Mouse (Mus musculus): Measurements from ENCODE around the gene Add2. TPM values are rescaled to one million over a fixed set of nuclear protein-coding genes. Genes with fewer than 3 reads are reported as not detected.

Add2 gene
- polyA plus RNA-seq, 1 experiment: 0.11 TPM

- TF ChIP-seq POLR2A (IDR thresholded peaks at IDR 0.05; ENCODE audit: low read depth, low read length) (no peak), CTCF (IDR thresholded peaks at IDR 0.05; ENCODE audit: borderline replicate concordance, insufficient read depth, low read length) (no peak)
- H3K4me1 ChIP-seq (ENCODE audit: control insufficient read depth, insufficient read depth, low read length): no peaks in the 10 kb centered on the region
- H3K4me3 ChIP-seq (ENCODE audit: insufficient read depth, low read length): no peak overlapping the region
- H3K27ac ChIP-seq (ENCODE audit: insufficient read depth, low read length): no peak overlapping the region
These were observed 19.0 kb downstream of the Add2 start for GRCm38 (mm10) chr6:86047510-86047909.

GRCm38 (mm10) chr6:86048509-86048908 lies 20.0 kb downstream of the Add2 start:
- no peak overlapping the region for H3K4me3 ChIP-seq (ENCODE audit: insufficient read depth, low read length)
- H3K4me1 ChIP-seq (ENCODE audit: control insufficient read depth, insufficient read depth, low read length): no peaks in the 10 kb centered on the region
- TF ChIP-seq CTCF (IDR thresholded peaks at IDR 0.05; ENCODE audit: borderline replicate concordance, insufficient read depth, low read length) (no peak), POLR2A (IDR thresholded peaks at IDR 0.05; ENCODE audit: low read depth, low read length) (no peak)

GRCm38 (mm10) chr6:86050586-86051268 lies 22.2 kb downstream of the Add2 start:
- no peak overlapping the region for H3K4me3 ChIP-seq (ENCODE audit: insufficient read depth, low read length)
- H3K4me1 ChIP-seq (ENCODE audit: control insufficient read depth, insufficient read depth, low read length): no peaks in the 10 kb centered on the region
- no peak overlapping the region for H3K27ac ChIP-seq (ENCODE audit: insufficient read depth, low read length)
- TF ChIP-seq POLR2A (IDR thresholded peaks at IDR 0.05; ENCODE audit: low read depth, low read length) (no peak), CTCF (IDR thresholded peaks at IDR 0.05; ENCODE audit: borderline replicate concordance, insufficient read depth, low read length) (no peak)

More at GRCm38 (mm10) chr6:86048509-86048908, 20.0 kb downstream of the Add2 start:
- no peak overlapping the region for H3K27ac ChIP-seq (ENCODE audit: insufficient read depth, low read length)

- TF ChIP-seq POLR2A (IDR thresholded peaks at IDR 0.05; ENCODE audit: low read depth, low read length) (no peak), CTCF (IDR thresholded peaks at IDR 0.05; ENCODE audit: borderline replicate concordance, insufficient read depth, low read length) (no peak)
- H3K27ac ChIP-seq (ENCODE audit: insufficient read depth, low read length): no peak overlapping the region
- H3K4me1 ChIP-seq (ENCODE audit: control insufficient read depth, insufficient read depth, low read length): no peaks in the 10 kb centered on the region
- H3K4me3 ChIP-seq (ENCODE audit: insufficient read depth, low read length): no peak overlapping the region
These were observed 23.6 kb downstream of the Add2 start for GRCm38 (mm10) chr6:86052032-86052459.

GRCm38 (mm10) chr6:86052556-86052955 lies 24.1 kb downstream of the Add2 start:
- no peaks in the 10 kb centered on the region for H3K4me1 ChIP-seq (ENCODE audit: control insufficient read depth, insufficient read depth, low read length)
- H3K27ac ChIP-seq (ENCODE audit: insufficient read depth, low read length): no peak overlapping the region
- TF ChIP-seq CTCF (IDR thresholded peaks at IDR 0.05; ENCODE audit: borderline replicate concordance, insufficient read depth, low read length) (no peak), POLR2A (IDR thresholded peaks at IDR 0.05; ENCODE audit: low read depth, low read length) (no peak)
- H3K4me3 ChIP-seq (ENCODE audit: insufficient read depth, low read length): no peak overlapping the region

GRCm38 (mm10) chr6:86053099-86053498 lies 24.6 kb downstream of the Add2 start:
- Histone ChIP-seq H3K4me1 (ENCODE audit: control insufficient read depth, insufficient read depth, low read length) (no peaks in the 10 kb centered on the region), H3K4me3 (ENCODE audit: insufficient read depth, low read length) (no peak overlapping the region), H3K27ac (ENCODE audit: insufficient read depth, low read length) (no peak overlapping the region)
- TF ChIP-seq CTCF (IDR thresholded peaks at IDR 0.05; ENCODE audit: borderline replicate concordance, insufficient read depth, low read length) (no peak), POLR2A (IDR thresholded peaks at IDR 0.05; ENCODE audit: low read depth, low read length) (no peak)

GRCm38 (mm10) chr6:86053594-86053993 lies 25.1 kb downstream of the Add2 start:
- TF ChIP-seq POLR2A (IDR thresholded peaks at IDR 0.05; ENCODE audit: low read depth, low read length) (no peak), CTCF (IDR thresholded peaks at IDR 0.05; ENCODE audit: borderline replicate concordance, insufficient read depth, low read length) (no peak)
- H3K27ac ChIP-seq (ENCODE audit: insufficient read depth, low read length): no peak overlapping the region
- no peaks in the 10 kb centered on the region for H3K4me1 ChIP-seq (ENCODE audit: control insufficient read depth, insufficient read depth, low read length)
- H3K4me3 ChIP-seq (ENCODE audit: insufficient read depth, low read length): no peak overlapping the region

GRCm38 (mm10) chr6:86058475-86058874 lies 30.0 kb downstream of the Add2 start:
- no peak for TF ChIP-seq POLR2A (IDR thresholded peaks at IDR 0.05; ENCODE audit: low read depth, low read length)
- TF ChIP-seq CTCF (IDR thresholded peaks at IDR 0.05; ENCODE audit: borderline replicate concordance, insufficient read depth, low read length): no peak

GRCm38 (mm10) chr6:86059151-86059853 lies 30.8 kb downstream of the Add2 start:
- H3K4me3 ChIP-seq (ENCODE audit: insufficient read depth, low read length): no peak overlapping the region
- H3K4me1 ChIP-seq (ENCODE audit: control insufficient read depth, insufficient read depth, low read length): no peaks in the 10 kb centered on the region
- TF ChIP-seq CTCF (IDR thresholded peaks at IDR 0.05; ENCODE audit: borderline replicate concordance, insufficient read depth, low read length): no peak
- TF ChIP-seq POLR2A (IDR thresholded peaks at IDR 0.05; ENCODE audit: low read depth, low read length): no peak
- H3K27ac ChIP-seq (ENCODE audit: insufficient read depth, low read length): no peak overlapping the region

More at GRCm38 (mm10) chr6:86058475-86058874, 30.0 kb downstream of the Add2 start:
- Histone ChIP-seq H3K27ac (ENCODE audit: insufficient read depth, low read length) (no peak overlapping the region), H3K4me3 (ENCODE audit: insufficient read depth, low read length) (no peak overlapping the region), H3K4me1 (ENCODE audit: control insufficient read depth, insufficient read depth, low read length) (no peaks in the 10 kb centered on the region)

GRCm38 (mm10) chr6:86060170-86060569 lies 31.7 kb downstream of the Add2 start:
- TF ChIP-seq CTCF (IDR thresholded peaks at IDR 0.05; ENCODE audit: borderline replicate concordance, insufficient read depth, low read length) (no peak), POLR2A (IDR thresholded peaks at IDR 0.05; ENCODE audit: low read depth, low read length) (no peak)
- Histone ChIP-seq H3K4me1 (ENCODE audit: control insufficient read depth, insufficient read depth, low read length) (no peaks in the 10 kb centered on the region), H3K4me3 (ENCODE audit: insufficient read depth, low read length) (no peak overlapping the region), H3K27ac (ENCODE audit: insufficient read depth, low read length) (no peak overlapping the region)

Measured in embryonic fibroblast, embryonic 13.5 days (primary cell).